Mouse (Mus musculus): Measurements from ENCODE around the gene Safb.

DNA sequence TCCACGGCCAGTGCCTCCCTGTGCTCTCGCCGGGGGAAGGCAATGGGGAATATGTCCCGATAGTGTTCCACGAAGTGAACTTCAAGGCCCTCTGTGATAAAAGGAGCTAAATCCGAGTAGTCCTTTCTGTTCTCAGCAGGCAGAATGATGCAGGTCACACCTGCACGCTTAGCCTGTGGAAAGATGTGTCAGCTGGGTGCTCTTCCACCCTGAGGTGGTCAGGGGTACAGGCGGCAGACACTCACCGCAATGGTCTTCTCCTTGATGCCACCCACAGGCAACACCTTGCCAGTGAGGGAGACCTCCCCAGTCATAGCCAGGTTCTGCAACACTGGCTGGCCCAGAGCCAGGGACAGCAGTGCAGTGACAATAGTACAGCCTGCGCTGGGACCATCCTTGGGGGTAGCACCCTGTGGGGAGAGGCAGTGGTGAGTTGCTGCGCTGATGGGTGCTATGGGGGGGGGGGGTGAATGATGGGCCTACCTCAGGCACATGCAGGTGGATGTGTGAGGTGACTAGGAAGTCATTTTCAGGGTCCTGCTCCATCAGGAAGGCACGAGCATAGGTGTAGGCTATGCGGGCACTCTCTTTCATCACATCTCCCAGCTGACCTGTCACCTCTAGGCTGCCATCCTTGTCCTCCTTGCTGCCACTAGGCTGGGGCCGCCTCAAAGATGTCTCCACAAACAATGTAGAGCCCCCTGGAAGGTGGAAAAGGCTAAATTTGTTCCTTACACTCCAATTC, 29.9 kb downstream of the Safb start:
- TF ChIP-seq CTCF (conservative IDR thresholded peaks at IDR 0.05; ENCODE audit: insufficient read depth, insufficient read length, low read depth, low read length) (0 out of 2 replicates have a peak, but pooled peaks have one; percentile 7), POLR2A (IDR thresholded peaks at IDR 0.05; ENCODE audit: low read depth, low read length) (no peak)

Data from kidney, adult 2 months (tissue).